Comparison of ENCODE assay signal across 9 mouse cellular contexts in the genomic region with DNA sequence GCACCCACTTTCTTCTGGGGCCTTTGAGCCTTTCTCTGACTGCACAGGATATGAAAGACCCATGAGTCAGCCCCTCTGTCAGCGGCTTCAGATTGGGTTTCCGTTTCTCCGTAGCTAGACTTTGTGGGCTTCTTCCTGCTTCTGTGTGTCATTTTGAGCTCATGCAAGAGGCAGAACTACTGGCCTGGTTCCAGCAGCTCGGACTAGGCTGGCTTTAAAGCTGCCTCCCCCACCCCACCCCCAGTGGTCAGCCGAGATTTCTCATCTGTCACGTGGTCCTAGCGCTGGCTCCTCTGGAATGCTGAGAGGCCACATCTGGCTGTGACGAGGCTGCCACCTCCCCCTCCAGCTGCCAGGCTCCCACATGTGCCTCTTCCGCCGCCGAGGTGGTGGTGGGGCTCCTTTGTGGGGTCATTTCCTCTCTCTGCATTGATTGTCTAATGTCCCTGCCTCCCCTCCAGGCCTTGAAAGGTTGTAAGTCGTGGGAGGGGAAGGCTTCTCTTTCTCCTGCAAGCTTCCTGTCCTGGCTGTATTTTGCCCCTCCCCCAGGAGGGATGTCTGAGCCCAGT. TPM values are rescaled to one million over a fixed set of nuclear protein-coding genes. Genes with fewer than 3 reads are reported as not detected.
DNase-seq lines count a peak whose midpoint lies in the region; ATAC-seq and TF ChIP-seq lines count a peak whose summit lies in the region.
"Had no signal": no experiment of that assay in that cellular context is flagged by ENCODE, and none has a peak within 500 bp of the region (broad histone marks: within the 10 kb centered on the region; RNA-seq: fewer than 3 reads in every experiment).

No protein-coding gene starts in this region.

- H3K4me2 ChIP-seq in intestine, embryonic 16.5 days (ENCODE audit: low read depth, low read length): peak overlapping the region; percentile 47
- H3K4me2 ChIP-seq in stomach, embryonic 15.5 days: peak overlapping the region; percentile 49

- H3K4me3 ChIP-seq in embryonic facial prominence, embryonic 10.5 days: peak overlapping the region; percentile 41
- peak overlapping the region; percentile 19; the same call in 1 of the 2 replicates for H3K4me3 ChIP-seq in intestine, embryonic 16.5 days (ENCODE audit: low read length)
- no peak overlapping the region for H3K4me3 ChIP-seq in liver, adult 2 months (ENCODE audit: insufficient read depth, low read depth, low read length)
- peak overlapping the region; percentile 10; the same call in 1 of the 2 replicates for H3K4me3 ChIP-seq in stomach, embryonic 15.5 days (replicated peaks)

- TF ChIP-seq POLR2A in liver, adult 2 months (IDR thresholded peaks at IDR 0.05; ENCODE audit: extremely low read depth, insufficient read depth, low read length): no peak

- H3K4me1 ChIP-seq in embryonic facial prominence, embryonic 10.5 days: peaks cover 91% of the 10 kb centered on the region
- peaks cover 68% of the 10 kb centered on the region for H3K4me1 ChIP-seq in intestine, embryonic 16.5 days (ENCODE audit: control insufficient read depth, insufficient read depth, low read length)
- peaks cover 25% of the 10 kb centered on the region for H3K4me1 ChIP-seq in liver, adult 2 months (ENCODE audit: control insufficient read depth, insufficient read depth, low read length)
- peaks cover 67% of the 10 kb centered on the region for H3K4me1 ChIP-seq in stomach, embryonic 15.5 days

- DNase-seq in cerebellum, adult 9-11 months: peak; percentile 68
- DNase-seq in cerebellum, adult 11 months: no peak
- DNase-seq in embryonic facial prominence, embryonic 10.5 days (ENCODE audit: low spot score): peak; percentile 96
- peak; percentile 99 for DNase-seq in heart, adult 11 months
- peak; percentile 63 for DNase-seq in liver, adult 2 months (ENCODE audit: extremely low read depth, low read depth, low spot score)
- peak; percentile 17 to 41 for DNase-seq in monocyte, adult 2 months (ENCODE audit: low read depth in 1 of 2, low spot score in 2 of 2)

- under 1% methylated on average over 12 of the region's 12 CpGs for whole genome bisulfite sequencing in embryonic facial prominence, embryonic 10.5 days
- 3% methylated on average over 12 of the region's 12 CpGs for WGBS in intestine, embryonic 16.5 days
- 13% methylated on average over 12 of the region's 12 CpGs for WGBS in liver, adult 2 months
- WGBS in stomach, embryonic 15.5 days: 0% methylated on average over 12 of the region's 12 CpGs

- H3K36me3 ChIP-seq in embryonic facial prominence, embryonic 10.5 days (replicated peaks): no peaks in the 10 kb centered on the region
- H3K36me3 ChIP-seq in intestine, embryonic 16.5 days (ENCODE audit: control insufficient read depth, insufficient read depth, low read length): no peaks in the 10 kb centered on the region
- no peaks in the 10 kb centered on the region for H3K36me3 ChIP-seq in liver, adult 2 months (ENCODE audit: control insufficient read depth, insufficient read depth, low read length)
- no peaks in the 10 kb centered on the region for H3K36me3 ChIP-seq in stomach, embryonic 15.5 days

- H3K79me2 ChIP-seq in liver, adult 2 months (ENCODE audit: control insufficient read depth, insufficient read depth, low read length): peaks cover 54% of the 10 kb centered on the region

- H3K27me3 ChIP-seq in embryonic facial prominence, embryonic 10.5 days (replicated peaks; ENCODE audit: low read depth, poor library complexity, severe bottlenecking): no peaks in the 10 kb centered on the region
- no peaks in the 10 kb centered on the region for H3K27me3 ChIP-seq in intestine, embryonic 16.5 days (replicated peaks; ENCODE audit: control insufficient read depth, insufficient read depth, low read length)
- no peaks in the 10 kb centered on the region for H3K27me3 ChIP-seq in liver, adult 2 months (ENCODE audit: control insufficient read depth, insufficient read depth, low read length)
- H3K27me3 ChIP-seq in stomach, embryonic 15.5 days (replicated peaks): no peaks in the 10 kb centered on the region

- peak overlapping the region; percentile 52 for H3K9ac ChIP-seq in intestine, embryonic 16.5 days (ENCODE audit: low read depth, low read length)
- H3K9ac ChIP-seq in liver, adult 2 months (ENCODE audit: low read depth, low read length): peak overlapping the region; percentile 25
- no peak overlapping the region for H3K9ac ChIP-seq in stomach, embryonic 15.5 days

- no peak for TF ChIP-seq CTCF in liver, adult 2 months (IDR thresholded peaks at IDR 0.05; ENCODE audit: low read depth, low read length)

- peak overlapping the region; percentile 88 for H3K27ac ChIP-seq in embryonic facial prominence, embryonic 10.5 days (replicated peaks)
- peak overlapping the region; percentile 94 for H3K27ac ChIP-seq in intestine, embryonic 16.5 days (ENCODE audit: low read length)
- peak overlapping the region; percentile 62 for H3K27ac ChIP-seq in liver, adult 2 months (replicated peaks; ENCODE audit: insufficient read depth, low read depth, low read length)
- peak overlapping the region; percentile 94 for H3K27ac ChIP-seq in stomach, embryonic 15.5 days

- ATAC-seq in intestine, embryonic 16.5 days: peak; percentile 76
- ATAC-seq in stomach, embryonic 15.5 days (ENCODE audit: insufficient read depth, low FRiP score, low read depth): peak; percentile 61

- no peaks in the 10 kb centered on the region for H3K9me3 ChIP-seq in embryonic facial prominence, embryonic 10.5 days
- H3K9me3 ChIP-seq in intestine, embryonic 16.5 days (ENCODE audit: control insufficient read depth, low read length): no peaks in the 10 kb centered on the region
- H3K9me3 ChIP-seq in stomach, embryonic 15.5 days: no peaks in the 10 kb centered on the region

RNA-seq across cellular contexts. Expression of gene Gm21969, which starts 4.0 kb away (rescaled TPM):
- polyA plus RNA-seq in embryonic facial prominence, embryonic 10.5 days (2016; fragmentation: Nextera tagmentation; extraction: Ambion mirVana): not detected in 2 replicates
- polyA plus RNA-seq in intestine, embryonic 16.5 days (2015; fragmentation: Nextera tagmentation; extraction: Ambion mirVana): not detected in 2 replicates
- total RNA-seq in liver, adult 2 months (2014; rRNA removed): 0.09 and 0.27 TPM in 2 replicates
- 0.11 and 0.14 TPM in 2 replicates for polyA plus RNA-seq in liver, adult 2 months (2012; rRNA removed)
- polyA plus RNA-seq in stomach, embryonic 15.5 days (2015; fragmentation: Nextera tagmentation; extraction: Ambion mirVana): not detected in 2 replicates
- total RNA-seq: MEL had no signal

RNA-seq across cellular contexts. Expression of gene Aldh4a1, which starts 23.6 kb away (rescaled TPM):
- 24.4 and 25.1 TPM in 2 replicates for polyA plus RNA-seq in embryonic facial prominence, embryonic 10.5 days (2016; fragmentation: Nextera tagmentation; extraction: Ambion mirVana)
- polyA plus RNA-seq in intestine, embryonic 16.5 days (2015; fragmentation: Nextera tagmentation; extraction: Ambion mirVana): 13.7 and 17.2 TPM in 2 replicates
- total RNA-seq in liver, adult 2 months (2014; rRNA removed): 288 and 375 TPM in 2 replicates
- 557 and 601 TPM in 2 replicates for polyA plus RNA-seq in liver, adult 2 months (2012; rRNA removed)
- 27.6 and 30.7 TPM in 2 replicates for polyA plus RNA-seq in stomach, embryonic 15.5 days (2015; fragmentation: Nextera tagmentation; extraction: Ambion mirVana)

RNA-seq across cellular contexts. Expression of gene Tas1r2, which starts 54.3 kb away (rescaled TPM):
- not detected in 2 replicates for polyA plus RNA-seq in embryonic facial prominence, embryonic 10.5 days (2016; fragmentation: Nextera tagmentation; extraction: Ambion mirVana)
- polyA plus RNA-seq in intestine, embryonic 16.5 days (2015; fragmentation: Nextera tagmentation; extraction: Ambion mirVana): not detected in 2 replicates
- total RNA-seq in liver, adult 2 months (2014; rRNA removed): not detected in 2 replicates
- polyA plus RNA-seq in liver, adult 2 months (2012; rRNA removed): 0.05 TPM in 1 of 2 replicates, not detected in the other
- polyA plus RNA-seq in stomach, embryonic 15.5 days (2015; fragmentation: Nextera tagmentation; extraction: Ambion mirVana): not detected in 2 replicates
- total RNA-seq: MEL had no signal

Comparison
In these comparisons a context has a peak if more than half of its experiments do, and no peak if none do; other contexts are left out.
1. RNA of gene Aldh4a1, which starts 23.6 kb away (polyA plus RNA-seq): 557 to 601 TPM in liver, adult 2 months; 27.6 to 30.7 TPM in stomach, embryonic 15.5 days, 24.4 to 25.1 TPM in embryonic facial prominence, embryonic 10.5 days and 13.7 to 17.2 TPM in intestine, embryonic 16.5 days; every median in the first group is over 10 times any median in the second.
2. Peak in every context shown above with its lines, with median percentiles within 50 percentile points of each other: H3K27ac ChIP-seq.